Mouse (Mus musculus) cerebellum, adult 9-11 months (tissue): ENCODE measurements at regions not wholly inside any gene's neighbourhood (a gene's known extent, or its start where the extent isn't known, plus 50 kb on each side); places are given as distances from the start of the nearest gene placed in this dataset.

Experiments
- DNase-seq: peaks from one replicate; pipeline ENCODE4 v3.0.0; 2022

DNA sequence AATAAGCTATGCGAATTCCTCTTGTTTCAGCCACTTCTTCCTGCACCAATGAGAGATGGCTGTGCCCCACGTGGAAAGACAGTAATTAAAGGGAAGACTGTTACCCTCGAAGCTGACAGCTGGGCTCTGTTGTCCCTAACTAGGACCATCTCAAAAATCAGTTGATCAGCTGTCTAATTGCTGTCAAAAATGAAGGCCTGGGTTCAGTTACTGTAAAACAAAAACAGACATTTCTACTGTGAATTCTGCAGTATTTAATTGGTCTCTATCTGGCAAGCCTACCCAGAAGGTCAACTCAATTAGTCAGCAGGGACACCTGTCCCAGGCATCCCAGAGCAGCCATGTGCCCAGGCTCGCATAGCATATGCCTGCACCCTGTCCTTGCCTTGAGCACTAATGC, 385.8 kb upstream of the Zdhhc25 start:
- DNase-seq, result no peak

DNA sequence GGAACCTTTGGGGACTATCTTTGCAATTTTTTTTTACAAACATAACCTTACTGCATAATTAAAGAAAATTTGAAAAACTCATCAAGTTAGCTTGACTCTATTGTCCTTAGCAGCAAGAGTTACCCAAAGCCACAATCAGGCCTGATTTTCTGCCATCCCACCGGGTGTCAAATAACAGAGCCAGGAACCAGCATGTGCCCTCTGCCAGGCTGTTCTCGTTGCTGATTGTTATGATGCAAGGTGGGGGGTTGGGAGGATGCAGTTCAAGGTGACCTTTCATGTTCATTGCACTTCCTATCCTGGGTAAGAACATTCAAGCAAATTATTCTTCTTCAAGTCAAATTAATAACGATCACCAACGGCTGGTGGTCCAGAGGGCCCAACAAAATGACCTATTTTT, 370.6 kb upstream of the Zdhhc25 start:
- DNase-seq, result no peak

DNA sequence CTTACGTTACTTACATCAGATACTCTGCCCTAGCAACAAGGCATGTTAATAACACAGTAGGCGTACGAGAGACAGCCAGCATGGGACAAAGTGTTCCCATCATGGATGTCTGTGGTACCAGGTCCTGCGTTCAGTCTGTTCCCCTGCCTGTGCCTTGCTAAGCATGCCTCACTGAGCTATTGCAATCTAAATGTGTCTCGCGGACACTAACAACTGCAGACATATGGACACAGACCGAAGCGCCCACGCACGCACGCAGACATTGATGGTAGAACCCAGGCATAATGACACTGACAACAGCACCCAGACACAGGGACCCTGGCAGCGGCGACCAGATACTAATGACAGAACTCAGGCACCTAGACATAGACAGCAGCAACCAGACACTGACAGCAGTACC, 355.5 kb upstream of the Zdhhc25 start:
- no peak for DNase-seq

DNA sequence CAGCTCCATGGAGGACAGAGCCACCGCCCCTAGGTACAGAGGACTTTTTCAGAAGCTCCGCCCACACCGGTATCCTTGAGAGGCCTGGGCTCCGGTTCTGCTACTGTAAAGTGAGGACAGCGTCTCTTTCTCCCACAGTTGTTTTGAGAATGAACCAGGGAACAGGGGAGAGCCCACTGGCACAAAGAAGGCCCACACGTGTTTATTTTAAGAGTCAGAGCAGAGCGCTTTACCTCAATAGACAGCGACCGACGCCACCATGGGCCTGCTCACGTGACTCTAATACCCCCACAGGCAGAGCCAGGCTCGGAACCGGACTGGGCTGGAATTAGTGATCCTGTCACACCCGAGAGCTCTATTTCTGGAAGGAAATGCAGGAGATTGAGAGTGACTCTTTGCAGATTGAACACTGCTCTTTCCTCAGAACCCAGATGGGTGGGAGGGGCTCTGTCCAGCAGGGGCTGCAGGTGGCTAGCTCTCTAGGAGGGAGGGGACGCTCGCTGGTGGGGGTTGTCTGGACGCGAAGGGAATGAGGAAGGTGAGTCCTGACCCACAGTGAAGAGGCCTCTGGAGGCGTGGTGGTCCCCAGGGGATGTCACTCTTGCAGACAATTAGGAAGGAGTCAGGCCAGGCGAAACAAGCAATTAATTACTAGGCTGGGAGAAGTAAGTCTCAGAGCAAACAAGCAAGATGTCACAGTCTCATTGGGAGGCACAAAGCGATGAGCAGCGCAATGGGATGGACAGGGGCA, 354.4 kb upstream of the Zdhhc25 start:
- no peak for DNase-seq

DNA sequence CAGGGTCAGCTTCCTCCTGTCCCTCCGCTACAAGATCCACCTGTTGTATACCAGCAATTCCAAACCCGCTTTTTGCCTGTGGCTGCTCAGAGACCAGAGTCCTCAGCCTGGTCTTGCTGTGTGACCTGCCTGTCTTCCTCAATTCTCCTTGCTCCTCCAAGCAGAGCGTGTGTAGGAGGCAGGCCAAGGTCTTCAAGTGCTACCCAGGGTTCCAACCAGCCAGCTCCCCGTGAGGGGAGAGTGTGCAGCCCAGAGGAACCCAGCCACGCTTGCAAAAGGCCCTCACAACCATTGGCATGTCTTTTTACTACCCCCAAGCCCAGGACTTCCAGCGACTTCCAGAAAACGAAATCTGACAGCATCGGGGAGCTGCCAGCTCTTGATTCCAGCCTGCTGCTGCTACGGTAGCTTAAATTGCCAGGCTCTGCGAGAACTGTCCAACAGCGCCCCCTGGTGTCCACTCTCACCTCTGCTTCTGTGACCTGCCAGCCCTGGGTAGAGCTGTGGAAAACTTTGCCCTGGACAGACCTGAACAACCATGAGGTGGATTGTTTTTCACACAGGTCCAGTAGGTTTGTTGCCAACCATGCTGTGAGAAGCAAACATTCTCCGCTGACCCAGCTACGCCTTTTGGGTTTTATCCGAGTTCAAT, 352.0 kb upstream of the Zdhhc25 start:
- DNase-seq, result peak; percentile 86

DNA sequence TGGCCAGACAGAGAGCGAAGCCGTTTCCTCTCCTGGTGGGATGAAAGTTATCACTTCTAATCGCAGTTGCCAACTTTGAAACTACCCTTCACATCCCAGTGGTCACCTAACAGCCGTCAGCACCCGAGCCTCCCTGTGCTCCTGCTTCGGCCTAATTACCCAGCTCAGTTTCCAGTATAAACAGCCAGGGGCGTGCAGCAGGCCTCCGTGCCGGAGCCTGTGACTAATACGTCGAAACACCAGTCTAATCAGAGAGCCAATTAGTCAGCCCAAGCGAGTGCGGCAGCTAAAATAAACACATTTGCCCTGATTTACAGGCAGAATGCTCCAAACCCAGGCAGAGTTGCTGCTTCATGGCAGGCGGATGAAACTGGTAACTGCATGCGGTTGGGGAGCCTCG, 312.1 kb upstream of the Zdhhc25 start:
- no peak for DNase-seq

DNA sequence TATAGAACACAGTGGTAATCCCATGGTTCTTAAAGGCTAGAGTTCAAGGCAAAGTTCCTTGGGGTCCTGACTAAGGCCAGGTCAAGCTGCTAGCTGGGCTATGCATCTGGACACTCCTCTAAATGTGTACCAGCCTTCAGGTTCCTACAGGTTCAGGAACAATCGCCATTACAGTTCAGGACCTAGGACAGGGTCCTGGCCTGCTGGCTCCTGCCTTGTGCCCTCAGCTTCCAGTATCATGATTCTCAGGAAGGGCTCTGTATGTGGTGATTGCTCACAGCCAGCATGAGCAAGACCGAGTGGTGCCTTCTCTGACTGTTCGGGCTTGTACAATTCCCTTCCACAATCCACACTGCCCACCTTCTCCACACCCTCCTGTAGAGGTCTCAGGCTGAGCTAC, 311.4 kb upstream of the Zdhhc25 start:
- DNase-seq, result no peak

DNA sequence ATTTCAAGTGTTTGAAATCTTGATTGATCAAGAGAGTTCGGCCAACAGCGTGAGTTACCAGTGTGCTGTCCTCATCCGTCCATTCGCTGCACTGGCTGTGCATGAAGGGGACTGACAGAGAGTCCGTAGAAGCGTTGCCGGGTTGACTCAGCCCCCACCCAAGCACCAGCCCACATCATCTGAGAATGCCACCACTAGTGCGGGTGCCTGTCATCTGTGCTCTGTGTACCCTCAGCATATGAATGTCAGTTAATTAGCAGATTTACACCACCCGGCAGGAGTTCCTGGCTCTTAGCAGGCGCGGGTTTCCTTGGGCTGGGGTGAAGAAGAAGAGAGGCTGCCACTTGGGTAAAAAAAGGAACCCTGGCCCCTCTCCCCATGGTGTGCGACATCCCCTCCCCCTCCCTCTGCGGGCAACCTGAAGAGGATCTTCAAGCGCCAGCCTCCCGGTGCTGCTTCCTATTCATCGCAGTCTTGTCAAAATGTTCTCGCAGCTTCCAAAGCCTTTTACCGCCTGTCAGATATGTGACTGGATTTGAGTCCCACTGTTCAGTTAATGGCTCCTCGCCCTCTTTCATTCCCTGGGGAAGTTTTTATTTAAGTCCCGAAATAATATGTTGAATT, 309.2 kb upstream of the Zdhhc25 start:
- DNase-seq, result no peak

DNA sequence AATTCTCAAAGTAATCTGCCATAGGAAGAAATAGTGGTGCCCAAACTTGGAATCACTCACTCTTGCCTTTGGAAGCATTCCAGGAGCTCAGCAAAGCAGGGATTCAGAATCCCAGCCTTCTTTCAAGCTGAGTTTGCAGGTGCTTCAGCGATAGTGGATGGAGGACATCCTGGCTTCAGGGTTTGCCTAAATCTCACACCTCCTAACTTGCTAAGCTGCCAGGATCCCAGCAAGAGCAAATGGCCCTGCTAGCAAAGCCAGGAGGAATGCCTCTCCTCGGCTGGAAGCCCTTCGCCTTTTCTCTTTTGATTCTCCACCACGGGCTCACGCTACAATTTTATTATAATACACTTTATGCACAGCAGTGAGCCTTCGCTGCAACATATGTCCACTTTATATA, 301.0 kb upstream of the Zdhhc25 start:
- peak; percentile 68 for DNase-seq

DNA sequence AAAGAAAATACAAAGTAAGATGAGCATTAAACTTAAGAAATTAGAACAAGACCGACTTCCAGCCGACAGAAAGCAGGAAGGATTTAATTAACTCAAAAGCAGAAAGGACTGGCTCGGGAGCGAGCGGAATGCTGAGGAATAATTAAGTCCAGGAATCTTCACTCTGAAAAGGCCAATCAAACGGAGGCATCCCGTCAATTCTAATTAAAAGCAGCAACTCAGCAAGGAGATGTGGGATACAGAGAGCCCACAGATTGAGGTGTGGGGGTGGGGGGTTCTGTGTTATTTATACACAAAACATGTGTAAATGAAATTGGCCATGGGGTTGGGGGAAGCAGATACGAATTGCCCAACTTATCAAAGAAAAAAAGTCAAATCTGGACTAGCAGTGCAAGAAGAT, 288.9 kb upstream of the Zdhhc25 start:
- no peak for DNase-seq

DNA sequence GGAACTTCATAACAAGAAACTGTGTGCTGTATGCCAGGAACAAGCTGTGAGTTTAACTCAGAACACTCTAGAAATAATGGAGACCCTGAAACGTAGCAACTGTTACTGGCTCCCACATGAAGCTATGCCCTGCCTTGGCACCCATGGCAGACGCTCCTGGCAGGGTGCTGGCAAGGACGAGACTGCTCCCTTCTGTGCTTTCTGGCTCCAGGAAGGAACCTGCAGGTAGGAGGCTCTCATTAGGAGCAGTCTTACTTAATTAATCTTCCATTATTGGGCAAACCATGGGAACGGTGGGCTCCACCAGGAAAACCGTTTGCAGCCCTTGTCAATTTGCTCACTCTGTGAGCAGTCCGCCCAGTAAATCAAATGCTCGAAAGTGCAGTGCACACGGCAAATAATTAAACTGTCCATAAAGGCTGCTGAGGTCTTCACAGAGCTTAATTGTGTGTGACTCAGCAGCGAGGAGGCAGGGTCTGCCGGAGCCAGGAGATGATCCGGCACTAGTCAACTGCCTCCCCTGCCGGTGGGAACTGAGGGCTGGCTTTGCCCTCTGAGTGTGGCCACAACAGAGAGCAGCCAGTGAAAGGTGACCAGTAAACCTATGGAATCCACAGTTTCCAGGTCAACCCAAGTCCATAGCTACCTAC, 285.2 kb upstream of the Zdhhc25 start:
- DNase-seq, result peak; percentile 77

DNA sequence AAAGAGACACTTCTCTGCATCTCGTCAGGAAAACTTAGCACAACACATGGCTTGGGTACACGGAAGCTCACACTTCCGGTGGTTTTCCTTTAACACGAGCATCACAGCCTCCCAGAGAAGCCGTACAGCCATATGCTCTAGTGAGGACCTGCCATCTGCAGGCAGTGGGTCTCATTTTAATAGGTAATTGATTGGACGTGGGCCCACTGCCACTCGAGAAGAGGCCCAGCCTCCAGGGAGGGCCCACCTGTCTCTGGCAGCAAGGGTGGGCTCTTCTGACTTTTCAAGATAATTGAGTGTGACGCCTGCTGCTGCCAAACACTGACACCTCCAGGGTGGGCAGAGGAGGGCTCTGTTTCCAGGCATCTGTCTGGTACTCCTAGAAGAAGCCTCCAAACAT, 282.1 kb upstream of the Zdhhc25 start:
- DNase-seq, result no peak

DNA sequence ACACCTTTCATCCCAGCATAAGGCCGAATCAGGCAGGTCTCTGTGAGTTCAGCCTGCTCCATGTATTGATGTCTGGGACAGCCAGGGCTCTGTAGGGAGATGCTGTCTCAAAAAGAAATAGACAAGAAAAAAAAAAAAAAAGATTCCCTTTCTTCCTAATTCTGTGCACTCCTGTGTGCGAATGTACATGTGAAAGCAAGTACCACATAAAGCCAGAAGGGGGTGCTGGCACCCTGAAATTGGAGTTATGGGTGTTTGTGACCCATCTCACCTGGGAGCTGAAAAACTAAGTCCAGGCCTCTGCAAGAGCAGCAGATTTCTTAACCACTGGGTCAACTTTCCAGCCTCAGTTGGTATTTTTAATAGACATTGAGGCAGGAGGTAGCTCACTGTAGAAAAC, 280.6 kb upstream of the Zdhhc25 start:
- DNase-seq, result no peak

DNA sequence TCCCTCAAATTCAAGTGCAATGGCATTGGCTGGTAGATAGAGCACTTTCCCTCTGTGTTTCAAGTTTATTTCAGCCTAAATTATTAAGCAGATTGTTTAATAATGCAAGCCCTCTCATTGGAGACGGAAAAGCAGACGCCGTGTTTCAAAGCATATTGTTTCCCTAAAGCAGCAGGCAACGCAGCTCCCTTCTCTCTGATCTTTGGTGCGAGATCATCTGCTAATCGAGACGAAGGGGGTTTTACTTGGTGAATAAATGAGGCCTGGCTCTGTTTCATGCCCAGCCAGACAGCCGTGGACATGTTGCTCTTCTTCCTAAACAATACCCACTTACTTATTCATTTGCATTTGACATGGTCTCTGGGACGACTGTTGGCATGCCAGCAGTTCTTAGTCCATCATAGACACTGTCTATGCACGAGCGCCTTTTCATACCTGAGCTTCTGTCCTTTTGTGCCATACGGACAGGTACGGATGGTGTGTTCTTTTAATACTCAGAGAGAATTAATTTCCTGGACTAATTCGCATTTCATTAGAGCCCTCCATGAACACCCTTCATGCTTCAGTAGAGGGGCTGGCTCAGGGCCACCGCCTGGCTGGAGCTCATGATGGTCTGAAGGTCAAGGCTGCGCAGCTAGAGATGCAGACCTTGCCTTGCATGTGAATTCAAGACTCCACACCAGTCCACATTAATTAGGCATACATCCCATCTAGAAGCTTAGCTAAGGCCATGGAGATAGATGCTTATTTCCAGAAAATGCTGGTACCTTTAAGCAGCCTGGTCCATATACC, 276.3 kb upstream of the Zdhhc25 start:
- DNase-seq, result no peak

DNA sequence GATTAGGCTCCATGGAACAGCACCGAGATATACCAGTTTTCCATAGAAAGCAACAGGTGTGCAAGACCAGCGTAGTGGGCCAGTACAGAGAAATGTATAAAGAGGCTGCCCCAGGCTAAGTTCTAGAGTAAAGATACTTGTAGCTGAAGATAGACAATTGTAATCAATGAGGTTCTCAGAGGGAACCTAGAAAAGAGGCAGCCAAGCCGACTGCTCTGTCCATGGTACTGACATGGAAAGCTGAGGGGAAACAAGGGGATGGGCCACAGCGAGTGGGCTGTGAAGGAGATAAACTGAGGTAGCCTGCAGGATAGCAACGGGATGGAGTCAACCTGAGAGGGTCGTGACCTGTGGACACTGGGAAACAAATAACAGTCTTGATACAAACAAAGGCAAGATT, 275.0 kb upstream of the Zdhhc25 start:
- DNase-seq, result no peak

DNA sequence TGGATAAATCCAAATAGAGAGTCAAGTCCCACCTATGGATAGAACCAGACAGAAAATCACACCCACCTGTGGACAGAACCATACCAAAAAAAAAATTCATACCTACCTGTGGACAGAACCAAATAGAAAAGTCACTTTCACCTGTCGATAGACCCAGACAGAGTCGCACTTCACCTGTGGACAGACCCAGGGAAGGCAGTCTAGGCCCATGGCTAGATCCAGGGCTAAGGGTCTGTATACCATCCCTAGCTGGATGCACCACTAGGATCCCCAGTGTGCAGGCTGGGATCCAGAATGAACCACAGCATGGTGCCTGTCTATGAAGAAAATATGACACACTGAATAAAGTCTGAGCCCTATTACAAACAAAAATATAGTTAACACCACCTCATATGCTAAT, 246.9 kb upstream of the Zdhhc25 start:
- DNase-seq, result no peak

DNA sequence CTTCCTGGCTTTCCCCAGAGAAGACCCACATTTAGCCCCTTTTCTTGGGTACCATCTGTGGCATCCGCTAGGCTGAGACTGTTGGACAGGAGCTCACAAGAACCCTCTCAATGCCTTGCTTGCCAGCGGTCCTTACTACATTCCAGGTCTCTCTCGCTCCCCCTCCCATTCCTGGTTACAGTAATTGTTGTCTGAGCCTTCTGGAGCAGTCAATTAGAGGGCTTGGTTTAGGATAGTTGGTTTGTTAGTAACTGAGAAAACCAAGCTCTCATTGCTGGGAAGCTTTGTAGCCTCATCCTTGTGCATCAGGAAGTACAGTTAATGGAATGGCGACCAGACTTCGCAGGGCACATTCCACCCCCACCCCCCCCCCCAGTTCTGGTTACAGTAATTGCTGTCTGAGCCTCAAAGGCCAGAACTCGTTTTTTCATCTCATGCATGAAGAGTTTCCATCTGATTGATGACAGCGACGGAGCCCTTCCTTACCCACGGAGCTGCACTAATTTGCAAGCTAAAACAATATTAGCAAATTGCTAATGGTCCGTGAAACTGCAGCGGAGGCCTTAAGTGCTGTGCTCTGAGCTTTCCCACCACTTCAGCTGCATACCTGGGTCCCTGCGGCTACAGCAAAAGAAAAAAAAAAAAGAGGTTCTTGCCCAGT, 239.6 kb upstream of the Zdhhc25 start:
- no peak for DNase-seq

DNA sequence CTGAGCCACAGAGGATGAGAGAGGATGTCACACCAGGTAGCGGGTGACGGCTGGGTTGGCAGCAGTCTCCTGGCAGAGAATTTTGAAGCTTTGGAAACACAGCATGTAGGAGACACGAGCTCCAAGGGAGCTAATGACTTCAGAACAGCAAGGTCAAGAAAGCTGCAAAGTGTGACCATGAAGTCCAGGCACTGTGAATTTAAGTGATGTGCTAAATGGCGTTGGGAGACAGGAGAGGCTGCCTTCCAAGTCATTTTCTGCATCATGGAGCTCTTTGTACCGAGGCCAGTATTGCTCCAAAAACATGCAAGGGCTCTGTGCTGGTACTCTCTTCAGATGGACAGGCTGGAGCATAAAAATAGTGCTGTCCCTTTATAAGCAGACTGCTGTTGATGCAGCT, 238.8 kb upstream of the Zdhhc25 start:
- peak; percentile 4 for DNase-seq

DNA sequence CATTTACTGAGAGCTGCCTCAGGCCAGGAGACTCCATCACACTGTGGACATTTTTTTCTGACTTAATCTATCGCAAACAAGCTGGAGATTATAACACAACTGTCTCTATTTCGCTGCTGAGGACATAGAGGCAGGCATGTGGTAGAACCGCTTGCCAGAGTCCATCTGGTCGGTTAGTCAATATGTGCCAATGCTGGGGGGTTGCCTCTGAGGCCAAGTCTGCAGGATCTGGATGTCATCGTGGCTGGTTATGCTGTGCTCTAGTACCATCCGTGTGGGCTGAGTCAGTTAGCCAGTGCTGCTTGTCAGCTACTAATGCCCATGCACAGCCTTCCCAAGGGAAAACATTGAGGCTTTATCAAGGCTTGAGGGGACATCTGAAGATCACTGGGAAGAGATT, 237.1 kb upstream of the Zdhhc25 start:
- DNase-seq, result peak; percentile 35

DNA sequence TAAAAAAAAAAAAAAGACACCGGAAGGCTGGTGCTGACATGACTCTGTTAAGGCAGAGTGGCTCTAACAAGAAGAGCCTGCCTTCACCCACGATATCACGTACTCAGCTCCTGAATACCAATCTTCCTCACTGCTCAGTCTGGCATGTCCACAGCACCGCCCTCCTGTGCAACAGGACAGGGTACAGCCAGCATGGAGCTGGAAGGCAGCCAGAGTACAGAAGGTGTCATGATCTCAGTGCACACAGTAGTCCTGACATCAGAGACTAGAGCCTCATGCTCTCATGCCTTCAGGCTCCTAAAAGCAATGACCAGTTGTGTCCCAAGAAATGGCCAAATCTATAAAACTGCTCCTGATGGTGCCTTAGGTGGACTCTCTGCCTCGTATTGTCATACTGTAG, 229.7 kb upstream of the Zdhhc25 start:
- peak; percentile 12 for DNase-seq

DNA sequence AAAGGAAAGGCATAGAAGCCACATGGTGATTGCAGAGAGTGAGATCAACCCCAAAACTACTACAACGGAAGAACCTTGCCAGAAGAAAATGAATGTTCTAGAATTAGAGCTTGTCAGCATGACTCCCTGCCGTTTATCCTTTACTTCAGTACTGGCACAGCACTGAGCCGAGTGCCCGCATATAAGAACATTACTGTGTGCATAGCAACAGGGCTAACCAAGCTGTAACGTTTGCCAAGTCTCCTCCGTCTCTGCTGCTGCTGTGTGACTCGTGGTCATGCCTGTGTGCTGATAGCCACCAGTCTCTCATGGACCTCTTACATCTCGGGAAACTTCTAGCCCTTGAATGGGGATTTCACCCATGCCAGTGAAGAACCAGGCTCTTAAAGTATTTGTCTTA, 228.1 kb upstream of the Zdhhc25 start:
- no peak for DNase-seq

DNA sequence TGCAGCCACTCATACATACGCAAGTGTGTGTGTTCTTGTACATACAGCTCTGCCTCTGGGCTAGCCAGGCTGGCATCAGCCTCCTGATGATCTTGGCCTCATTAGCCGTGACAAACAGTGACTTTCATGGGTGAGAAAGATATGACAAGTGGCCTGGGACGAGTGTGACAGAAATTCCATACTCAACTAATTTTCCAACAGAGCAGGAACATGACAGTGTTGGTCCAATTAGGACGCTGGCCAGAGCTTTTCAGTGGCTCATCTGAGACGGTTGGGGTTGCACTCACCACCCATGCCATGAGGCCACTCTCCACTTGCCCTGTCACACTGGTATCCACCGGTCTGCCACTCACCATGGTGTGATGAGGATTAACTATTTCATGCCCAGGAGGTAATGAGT, 226.2 kb upstream of the Zdhhc25 start:
- no peak for DNase-seq

DNA sequence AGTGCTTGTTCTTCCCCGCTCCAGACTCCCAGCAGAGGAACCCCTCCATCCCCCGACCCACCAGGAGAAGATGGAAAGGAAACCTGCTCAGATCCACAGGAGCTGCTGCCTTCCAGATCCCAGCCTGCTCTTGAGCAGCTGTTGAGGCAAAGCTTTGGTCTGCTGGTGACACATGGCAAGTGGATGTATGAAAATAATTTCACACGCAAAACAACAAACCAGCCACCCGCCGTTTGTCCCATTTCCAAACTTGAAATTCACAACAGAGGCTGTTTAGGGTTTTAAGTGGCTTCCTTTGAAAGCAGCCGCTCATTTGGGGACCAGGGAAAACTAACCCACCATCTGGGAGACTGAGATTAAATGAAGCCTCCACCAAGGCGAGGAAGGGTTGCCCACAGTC, 220.8 kb upstream of the Zdhhc25 start:
- no peak for DNase-seq
